Mouse (Mus musculus) right cerebral cortex, adult 2 months (tissue): ENCODE results near the gene Slco3a1.

Source experiments
- DNase-seq, 2 experiments: peaks; one replicate each; pipeline ENCODE4 v3.0.0; 2021 to 2022; ENCODE audit warnings: low spot score in 2 of 2

Slco3a1 gene

GRCm38 (mm10) chr7:74383040-74383666 is 171.4 kb downstream of the Slco3a1 start:
- no peak for DNase-seq

GRCm38 (mm10) chr7:74382286-74382685 is 172.3 kb downstream of the Slco3a1 start:
- DNase-seq: peak; percentile 30 to 44

- DNase-seq: no peak
Measured at GRCm38 (mm10) chr7:74381881-74382281, 172.7 kb downstream of the Slco3a1 start.

GRCm38 (mm10) chr7:74381051-74381450 is 173.5 kb downstream of the Slco3a1 start:
- no peak for DNase-seq

GRCm38 (mm10) chr7:74377909-74378308 is 176.7 kb downstream of the Slco3a1 start:
- no peak for DNase-seq

- peak; percentile 52 to 70 for DNase-seq
Measured at GRCm38 (mm10) chr7:74376397-74377044, 178.1 kb downstream of the Slco3a1 start.

GRCm38 (mm10) chr7:74375174-74375957 is 179.2 kb downstream of the Slco3a1 start:
- no peak for DNase-seq

GRCm38 (mm10) chr7:74373056-74373455 is 181.5 kb downstream of the Slco3a1 start:
- DNase-seq: no peak

- no peak for DNase-seq
Measured at GRCm38 (mm10) chr7:74372141-74372582, 182.4 kb downstream of the Slco3a1 start.

- no peak for DNase-seq
Measured at GRCm38 (mm10) chr7:74371656-74372055, 182.9 kb downstream of the Slco3a1 start.

GRCm38 (mm10) chr7:74371208-74371607 is 183.4 kb downstream of the Slco3a1 start:
- DNase-seq: peak in 1 of 2 experiments; percentile 37

- peak in 1 of 2 experiments; percentile 49 for DNase-seq
Measured at GRCm38 (mm10) chr7:74369657-74370056, 184.9 kb downstream of the Slco3a1 start.

GRCm38 (mm10) chr7:74368256-74368980 is 186.2 kb downstream of the Slco3a1 start:
- DNase-seq: no peak

GRCm38 (mm10) chr7:74367350-74367749 is 187.2 kb downstream of the Slco3a1 start:
- DNase-seq: peak; percentile 63 to 81

- DNase-seq: no peak
Measured at GRCm38 (mm10) chr7:74365623-74366022, 189.0 kb downstream of the Slco3a1 start.

GRCm38 (mm10) chr7:74364956-74365355 is 189.6 kb downstream of the Slco3a1 start:
- no peak for DNase-seq

GRCm38 (mm10) chr7:74363440-74363839 is 191.1 kb downstream of the Slco3a1 start:
- DNase-seq: no peak

GRCm38 (mm10) chr7:74361677-74362076 is 192.9 kb downstream of the Slco3a1 start:
- DNase-seq: no peak

- peak in 1 of 2 experiments; percentile 27 for DNase-seq
Measured at GRCm38 (mm10) chr7:74357027-74357426, 197.6 kb downstream of the Slco3a1 start.

GRCm38 (mm10) chr7:74354527-74355256 is 199.9 kb downstream of the Slco3a1 start:
- peak; percentile 37 to 67 for DNase-seq
